Mouse (Mus musculus) T-cell, adult 2 months (primary cell): ENCODE results near the gene Rpl9-ps6.
"Not testable (repeated sequence)": the region's sequence is repeated elsewhere in the genome, so short reads cannot be mapped to it uniquely, and the experiment has no call there.

Experiments
- DNase-seq: peaks from one replicate; pipeline ENCODE4 v3.0.0; 2022; ENCODE audit warnings: low spot score

Rpl9-ps6 gene

GRCm38 (mm10) chr19:32481511-32481910 is 15.1 kb upstream of the Rpl9-ps6 start:
- no peak for DNase-seq

DNA sequence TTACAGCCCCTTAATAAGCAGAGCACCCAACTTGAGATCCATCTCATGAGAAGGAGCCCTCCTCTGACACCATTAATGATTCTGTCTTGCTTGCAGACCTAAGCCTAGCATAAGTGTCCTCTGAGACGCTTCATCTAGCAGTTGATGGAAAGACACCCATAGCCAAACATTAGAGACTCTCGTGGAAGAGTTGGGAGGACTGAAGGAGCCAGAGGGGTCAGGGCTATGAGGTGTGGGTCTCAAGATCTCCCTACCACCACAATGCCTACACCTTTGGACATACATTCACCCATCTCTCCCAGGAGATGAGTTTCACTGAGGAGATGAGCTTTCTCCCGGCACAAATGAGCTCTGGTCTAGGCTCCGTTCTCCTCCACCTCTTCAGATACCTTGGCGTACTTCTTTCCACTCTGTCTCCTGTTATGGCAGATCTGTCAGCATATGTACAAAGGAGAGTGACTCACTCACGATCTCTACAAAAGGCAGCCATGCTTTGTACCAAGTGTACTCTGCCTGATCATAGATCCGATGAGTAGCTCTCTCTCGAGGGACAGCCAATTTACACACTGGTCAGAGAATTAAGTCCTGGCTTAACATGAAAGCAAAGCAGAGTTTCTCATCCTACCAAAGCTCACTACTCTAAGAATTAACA is 14.5 kb upstream of the Rpl9-ps6 start:
- no peak for DNase-seq

DNA sequence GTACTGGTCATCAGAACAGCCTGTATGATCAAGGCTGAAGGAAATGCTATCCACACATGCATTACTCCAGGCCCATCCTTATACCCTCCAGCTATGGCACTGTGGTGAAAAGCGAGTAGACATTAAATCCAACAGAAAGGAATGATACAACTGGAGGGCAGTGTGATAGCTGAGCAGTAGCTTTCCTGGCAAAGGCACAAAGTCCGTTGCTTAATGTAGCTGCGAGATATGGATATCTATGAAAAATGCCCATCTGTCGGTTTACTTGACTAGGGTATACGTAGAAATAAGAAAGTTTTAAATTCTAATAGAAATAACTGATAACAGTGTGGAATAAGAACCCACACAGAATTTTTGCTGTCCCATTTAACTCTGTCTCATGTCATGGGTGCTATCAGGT is 13.9 kb upstream of the Rpl9-ps6 start:
- DNase-seq = no peak

GRCm38 (mm10) chr19:32476712-32477052 is 10.3 kb upstream of the Rpl9-ps6 start:
- no peak for DNase-seq

DNA sequence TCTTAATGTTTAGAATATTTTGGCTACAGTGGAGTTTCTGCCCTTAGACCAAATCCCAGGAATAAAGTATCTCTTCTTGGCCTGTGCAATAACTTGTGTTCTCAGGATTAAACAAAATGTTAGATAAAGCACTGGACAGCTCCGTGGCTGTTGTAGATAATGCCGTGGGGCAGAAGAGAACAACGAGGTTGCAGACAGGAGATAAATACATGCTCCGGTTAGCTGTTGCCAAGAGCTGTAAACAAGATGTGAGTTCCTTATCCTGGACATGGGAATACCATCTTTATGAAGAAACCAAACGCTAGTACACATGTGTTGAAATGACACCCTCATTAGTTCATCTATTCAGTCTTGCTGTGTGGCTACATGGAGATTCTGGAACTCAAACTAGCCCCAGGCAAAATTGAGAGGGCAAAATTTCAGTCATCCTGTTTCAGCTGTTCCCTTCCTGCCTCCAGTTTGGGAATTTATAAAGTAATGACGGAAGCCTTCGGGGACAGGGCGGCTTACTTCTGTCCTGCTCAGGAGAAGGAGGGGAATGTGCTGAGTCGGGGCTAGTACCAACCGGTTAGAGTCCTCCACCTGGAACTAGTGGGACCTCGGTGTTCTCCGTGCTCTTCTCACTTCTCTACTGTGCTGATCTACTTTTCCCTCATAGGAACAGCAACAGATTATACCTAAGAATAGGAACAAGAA is 9.8 kb upstream of the Rpl9-ps6 start:
- no peak for DNase-seq

DNA sequence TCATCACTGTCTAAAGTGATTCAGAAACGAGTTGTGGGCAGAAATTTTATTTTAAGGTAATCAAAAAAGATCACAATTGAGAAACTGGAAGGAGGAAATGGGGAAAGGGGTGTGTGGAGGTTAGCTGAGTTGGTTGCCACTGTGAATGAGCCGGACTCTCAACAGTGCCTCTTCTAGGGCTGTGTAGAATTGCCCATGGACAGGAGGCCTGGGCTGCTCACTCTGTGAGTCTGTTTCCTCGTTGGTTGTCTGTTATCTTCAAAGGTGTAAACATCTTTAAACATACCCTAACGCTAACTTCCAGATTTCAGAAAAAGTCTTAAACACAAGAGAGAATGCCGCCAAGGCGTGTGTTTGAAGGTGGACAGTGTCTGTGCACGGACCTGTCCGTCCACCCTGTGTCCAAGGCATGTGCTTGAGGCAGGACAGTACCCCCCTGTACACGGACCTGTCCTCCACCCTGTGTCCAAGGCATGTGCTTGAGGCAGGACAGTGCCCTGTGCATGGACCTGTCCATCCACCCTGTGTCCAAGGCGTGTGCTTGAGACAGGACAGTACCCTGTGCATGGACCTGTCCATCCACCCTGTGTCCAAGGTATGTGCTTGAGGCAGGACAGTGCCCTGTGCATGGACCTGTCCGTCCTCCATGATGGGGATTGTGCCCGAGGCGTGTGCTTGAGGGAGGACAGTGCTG is 4.3 kb upstream of the Rpl9-ps6 start:
- no peak for DNase-seq

GRCm38 (mm10) chr19:32470059-32470497 is 3.7 kb upstream of the Rpl9-ps6 start:
- DNase-seq = peak; percentile 48

GRCm38 (mm10) chr19:32467325-32467724 is 947 bp upstream of the Rpl9-ps6 start:
- no peak for DNase-seq

- peak; percentile 59 for DNase-seq
These were observed 1.1 kb downstream of the Rpl9-ps6 start for GRCm38 (mm10) chr19:32465228-32465627.

- no peak for DNase-seq
These were observed 3.3 kb downstream of the Rpl9-ps6 start for GRCm38 (mm10) chr19:32463037-32463436.

- DNase-seq = not testable (repeated sequence)
These were observed 8.7 kb downstream of the Rpl9-ps6 start for GRCm38 (mm10) chr19:32457631-32458030.

GRCm38 (mm10) chr19:32456744-32457143 is 9.6 kb downstream of the Rpl9-ps6 start:
- no peak for DNase-seq

- DNase-seq = no peak
These were observed 14.1 kb downstream of the Rpl9-ps6 start for GRCm38 (mm10) chr19:32452231-32452630.

DNA sequence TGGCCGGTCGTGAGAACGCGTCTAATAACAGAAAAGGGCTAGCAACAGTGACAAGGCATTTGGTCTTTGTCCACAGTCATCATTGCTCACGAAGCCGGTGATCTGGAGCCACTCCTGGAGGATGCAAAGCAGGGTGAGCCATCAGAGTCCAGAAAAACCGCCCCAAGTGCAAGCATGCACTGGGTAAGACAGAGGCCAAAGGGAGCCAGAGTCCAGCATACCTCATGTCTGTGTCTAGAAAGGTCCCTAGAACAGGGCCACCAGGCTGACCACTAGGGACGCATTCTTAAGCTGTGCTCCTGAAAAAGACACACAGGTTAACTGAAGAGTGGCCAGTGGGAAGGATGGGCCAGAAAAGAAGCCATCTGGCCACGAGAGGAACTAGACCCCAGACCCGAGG is 17.4 kb downstream of the Rpl9-ps6 start:
- DNase-seq = no peak

DNA sequence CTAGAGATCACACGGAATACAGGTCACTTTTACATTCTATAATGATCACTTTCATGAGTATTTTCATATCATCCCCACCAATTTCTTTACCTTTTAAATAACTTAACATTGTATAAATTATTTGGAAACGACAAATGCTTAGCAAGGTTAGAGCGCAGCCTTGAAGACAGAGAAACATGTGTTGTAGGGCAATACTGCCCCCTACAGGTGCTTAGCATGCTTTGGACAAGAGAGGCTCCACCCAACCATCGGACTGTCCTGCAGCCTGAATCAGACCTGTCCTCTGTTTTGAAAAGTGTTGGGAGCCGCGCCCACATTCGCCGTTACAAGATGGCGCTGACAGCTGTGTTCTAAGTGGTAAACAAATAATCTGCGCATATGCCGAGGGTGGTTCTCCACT is 24.8 kb downstream of the Rpl9-ps6 start:
- peak; percentile 59 for DNase-seq

GRCm38 (mm10) chr19:32439356-32439755 is 27.0 kb downstream of the Rpl9-ps6 start:
- no peak for DNase-seq

- DNase-seq = no peak
These were observed 40.5 kb downstream of the Rpl9-ps6 start for GRCm38 (mm10) chr19:32425856-32426255.

- DNase-seq = no peak
These were observed 41.7 kb downstream of the Rpl9-ps6 start for GRCm38 (mm10) chr19:32424706-32425105.

GRCm38 (mm10) chr19:32419069-32419468 is 47.3 kb downstream of the Rpl9-ps6 start:
- no peak for DNase-seq

GRCm38 (mm10) chr19:32416692-32417317 is 49.6 kb downstream of the Rpl9-ps6 start:
- DNase-seq = no peak
